Mouse (Mus musculus) right cerebral cortex, adult 2 months (tissue): ENCODE results near the gene Raf1.

ENCODE experiments used
- DNase-seq, 2 experiments: peaks; one replicate each; pipeline ENCODE4 v3.0.0; 2021 to 2022; ENCODE audit warnings: low spot score in 2 of 2

Gene Raf1

GRCm38 (mm10) chr6:115615983-115616382 lies 60.5 kb downstream of the Raf1 start:
- no peak for DNase-seq

DNA sequence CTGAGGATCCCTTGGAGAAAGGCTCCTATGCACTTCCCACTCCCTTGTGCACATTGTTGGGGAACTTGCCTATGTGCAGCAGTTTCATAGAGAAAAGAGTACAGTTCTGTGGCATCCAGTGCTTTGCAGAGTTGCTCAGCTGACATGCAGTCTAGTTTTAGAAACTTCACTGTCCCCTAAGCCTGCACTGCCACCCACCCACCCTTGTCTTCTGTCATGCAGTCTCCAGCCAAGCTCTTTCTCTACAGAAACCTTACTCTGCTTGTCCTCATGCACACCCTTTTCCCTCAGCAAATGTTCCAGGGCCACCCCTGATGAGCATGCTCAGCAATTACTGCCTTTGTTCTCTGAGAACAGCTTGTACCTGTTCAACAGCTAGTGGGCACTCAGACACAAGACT lies 62.6 kb downstream of the Raf1 start:
- DNase-seq = peak in 1 of 2 experiments; percentile 34

DNA sequence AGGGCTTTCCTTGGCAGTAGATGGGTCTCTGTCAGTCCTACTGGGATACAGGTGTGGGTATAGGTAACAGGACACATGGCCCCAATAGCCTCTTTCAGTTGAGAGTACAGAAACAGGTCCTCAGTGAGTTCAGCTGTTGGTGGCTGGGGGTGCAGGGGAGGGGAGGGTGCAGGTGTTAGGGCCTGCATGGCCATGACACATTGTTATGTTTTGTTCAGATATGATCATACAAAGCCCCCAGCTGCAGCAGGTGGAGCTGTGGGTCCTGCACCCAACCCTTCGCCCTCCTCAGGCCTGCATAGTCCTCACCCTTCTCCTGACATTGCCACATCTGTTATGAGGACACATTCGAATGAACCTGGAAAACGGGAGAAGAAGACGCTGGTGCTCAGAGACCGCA lies 66.1 kb downstream of the Raf1 start:
- DNase-seq = no peak

DNA sequence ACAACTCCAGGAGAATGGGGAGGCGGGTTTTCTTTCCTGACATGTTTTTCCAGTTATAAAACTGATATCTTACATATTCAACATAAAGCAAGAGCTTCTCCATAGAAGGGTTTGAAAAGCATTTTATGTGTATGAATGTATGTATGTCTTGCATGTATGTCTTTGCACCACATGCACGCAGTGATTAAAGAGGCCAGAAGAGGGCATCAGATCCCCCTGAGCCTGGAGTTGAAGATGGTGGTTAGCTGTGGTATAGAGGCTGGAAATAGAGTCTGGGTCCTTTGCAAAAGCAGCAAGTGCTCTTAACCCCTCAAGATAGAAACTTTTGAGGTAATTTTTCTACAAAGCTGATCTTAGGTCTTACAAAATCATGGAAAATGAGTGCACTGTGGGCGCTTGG lies 67.3 kb downstream of the Raf1 start:
- DNase-seq = no peak

DNA sequence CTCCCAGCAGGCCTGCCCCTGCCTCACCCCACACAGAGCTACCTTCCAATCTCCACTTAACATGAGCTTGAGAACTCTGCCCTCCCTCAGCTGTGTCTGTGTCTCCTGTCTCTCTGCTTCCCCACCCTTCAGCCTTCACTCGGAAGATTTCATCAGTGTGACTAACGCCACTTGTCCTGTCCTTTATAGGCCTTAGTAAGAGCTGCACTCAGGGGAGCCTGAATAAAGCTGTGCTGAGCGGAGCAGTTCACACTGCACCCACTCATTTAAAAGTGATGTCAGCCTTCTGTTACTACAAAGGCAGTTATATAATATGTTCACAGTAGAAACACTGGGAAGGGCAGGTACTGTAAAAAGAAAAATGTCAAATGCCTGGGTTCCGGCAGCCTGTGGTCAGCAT lies 69.0 kb downstream of the Raf1 start:
- DNase-seq = peak; percentile 52 to 55

- DNase-seq = no peak
Measured at GRCm38 (mm10) chr6:115606461-115606860, 70.0 kb downstream of the Raf1 start.

DNA sequence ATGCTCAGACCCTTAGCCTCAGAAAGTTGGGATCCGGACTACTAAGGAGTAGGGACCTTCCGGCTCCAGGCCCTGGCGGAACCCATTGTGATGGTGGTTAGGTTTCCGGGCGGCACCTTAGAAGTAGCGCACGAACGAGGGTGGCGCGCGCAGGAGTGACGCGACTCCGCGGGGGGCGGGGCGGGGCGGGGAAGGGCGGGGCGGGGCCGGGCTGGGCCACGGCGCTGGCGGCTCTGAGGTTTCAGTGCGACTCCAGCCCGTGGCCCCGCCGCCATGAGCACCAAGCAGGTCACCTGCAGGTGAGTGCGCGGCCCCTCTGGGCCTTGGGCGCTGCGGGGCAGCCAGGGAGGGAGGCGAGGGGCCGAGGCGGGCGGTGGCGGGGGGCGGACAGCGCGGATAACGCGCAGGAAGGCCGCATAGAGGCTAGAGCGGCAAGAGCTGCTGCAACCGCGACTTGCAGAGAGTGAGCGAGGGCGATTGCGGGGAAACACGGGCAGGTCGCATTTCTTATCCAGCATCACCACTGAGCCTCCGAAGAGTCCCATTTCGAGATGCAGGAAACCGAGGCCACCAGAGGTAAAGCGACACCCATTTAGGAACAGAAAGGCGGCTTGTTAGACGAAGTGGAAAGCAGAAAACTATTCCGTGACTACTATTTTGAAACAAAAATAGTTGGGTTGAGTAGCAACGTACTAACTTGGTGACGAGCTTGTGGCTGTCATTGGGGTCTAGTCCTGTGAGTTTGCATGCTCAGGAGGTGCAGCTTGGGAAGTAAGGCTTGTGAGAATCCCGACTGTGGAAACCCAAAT lies 74.5 kb downstream of the Raf1 start, which contains the start of gene Mkrn2:
Mkrn2 (plus strand) TSS at position 188 of the 809 bp plus-strand sequence.
- DNase-seq = peak; percentile 70 to 84

GRCm38 (mm10) chr6:115601322-115601714 lies 75.1 kb downstream of the Raf1 start:
- no peak for DNase-seq

- no peak for DNase-seq
Measured at GRCm38 (mm10) chr6:115595667-115596066, 80.8 kb downstream of the Raf1 start.

DNA sequence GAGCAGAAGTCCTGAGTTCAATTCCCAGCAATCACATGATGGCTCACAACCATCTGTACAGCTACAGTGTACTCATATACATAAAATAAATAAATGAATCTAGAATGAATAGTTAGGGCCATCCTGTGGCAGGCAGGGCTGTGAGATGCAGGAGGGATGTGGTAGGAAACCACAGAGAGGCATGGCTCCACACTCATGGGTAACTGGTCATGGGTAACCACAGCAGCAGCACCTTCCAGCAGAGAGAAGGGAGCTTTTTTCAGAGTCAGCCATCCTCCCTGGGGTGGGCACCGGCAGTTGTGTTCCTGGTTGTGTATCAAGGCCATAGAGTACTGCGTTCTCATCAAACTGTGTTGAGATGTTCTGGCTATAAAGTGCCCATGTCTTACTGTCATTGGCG lies 82.0 kb downstream of the Raf1 start:
- DNase-seq = no peak

- no peak for DNase-seq
Measured at GRCm38 (mm10) chr6:115593252-115593651, 83.2 kb downstream of the Raf1 start.

GRCm38 (mm10) chr6:115592458-115592857 lies 84.0 kb downstream of the Raf1 start, which contains the start of gene Mkrn2os:
Gene Mkrn2os (minus strand): TSS chr6:115592576.
- DNase-seq = no peak

- no peak for DNase-seq
Measured at GRCm38 (mm10) chr6:115591692-115592359, 84.6 kb downstream of the Raf1 start.

DNA sequence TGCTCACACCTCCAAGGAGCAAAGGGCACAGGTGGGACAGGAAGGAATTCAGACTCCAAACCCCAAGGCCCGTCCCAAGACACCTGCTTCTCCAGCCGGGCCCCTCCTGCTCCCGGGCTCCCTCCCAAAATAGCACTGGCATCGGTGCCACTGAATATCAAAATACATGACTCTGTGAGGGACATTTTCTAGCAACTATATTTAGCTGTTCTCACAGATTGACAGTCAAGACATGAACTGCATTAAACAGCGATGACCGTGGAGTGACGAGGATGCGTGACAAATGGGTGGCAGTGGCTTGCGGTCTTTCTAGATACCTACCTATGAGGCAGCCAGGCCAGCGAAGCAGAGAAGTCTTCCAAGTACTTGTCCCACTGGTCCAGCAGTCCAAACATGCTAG lies 90.1 kb downstream of the Raf1 start:
- no peak for DNase-seq

DNA sequence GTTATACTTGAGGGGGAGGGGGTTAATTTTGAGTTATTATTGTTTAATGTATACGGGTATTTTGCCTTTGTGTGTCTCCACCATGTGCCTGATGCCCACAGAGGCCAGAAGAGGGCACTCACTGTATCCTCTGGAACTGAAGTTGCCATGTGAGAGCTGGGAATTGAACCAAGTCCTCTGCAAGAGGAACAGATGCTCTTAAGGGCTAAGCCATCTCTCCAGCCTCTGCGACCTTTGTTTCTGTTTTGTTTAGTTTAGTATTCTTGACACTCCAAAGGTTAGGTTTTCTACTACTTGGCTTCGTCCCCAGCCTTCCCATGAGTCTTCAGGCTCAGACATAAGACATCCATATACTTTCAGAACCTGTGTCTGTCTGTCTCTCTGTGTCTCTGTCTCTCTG lies 92.3 kb downstream of the Raf1 start:
- no peak for DNase-seq

- no peak for DNase-seq
Measured at GRCm38 (mm10) chr6:115583430-115584125, 92.9 kb downstream of the Raf1 start.

DNA sequence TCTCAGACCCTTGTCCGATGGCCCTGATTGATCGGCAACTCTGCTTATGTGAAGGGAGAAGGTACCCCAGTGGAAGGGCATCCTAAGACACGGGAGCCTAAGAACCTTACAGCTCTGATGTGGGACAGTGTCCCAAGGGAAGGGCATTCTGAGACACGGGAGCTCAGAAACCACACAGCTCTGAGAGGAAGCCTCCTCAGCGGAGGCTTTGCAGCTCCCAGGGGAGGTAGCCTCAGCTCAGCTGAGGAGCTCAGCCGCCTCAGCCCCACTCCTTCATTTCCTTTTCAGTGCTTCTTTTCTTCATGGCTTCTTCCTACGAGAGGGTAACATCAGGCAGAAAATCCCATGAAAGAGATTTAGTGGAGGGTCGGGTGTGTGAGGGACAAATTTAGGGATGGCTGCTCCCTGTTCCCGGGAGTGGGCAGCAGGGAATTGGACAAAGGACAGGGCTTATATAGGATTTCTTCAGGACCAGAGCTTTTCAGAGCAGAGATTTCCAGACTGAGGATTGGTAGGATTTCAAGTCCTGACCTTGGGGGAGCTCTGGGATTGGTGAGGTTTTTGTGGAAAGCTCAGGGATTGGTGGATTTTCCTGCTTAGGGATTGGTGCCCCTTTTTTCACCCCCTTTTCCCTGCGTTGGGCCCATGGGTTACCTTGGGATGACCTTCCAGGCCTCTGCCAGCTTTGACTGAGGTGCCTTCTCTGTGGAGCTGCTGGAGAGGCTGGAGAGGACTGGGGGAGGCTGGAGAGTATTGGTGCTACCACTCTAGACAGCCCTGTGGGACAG lies 93.9 kb downstream of the Raf1 start:
- DNase-seq = no peak

GRCm38 (mm10) chr6:115580810-115581209 lies 95.6 kb downstream of the Raf1 start:
- DNase-seq = no peak

DNA sequence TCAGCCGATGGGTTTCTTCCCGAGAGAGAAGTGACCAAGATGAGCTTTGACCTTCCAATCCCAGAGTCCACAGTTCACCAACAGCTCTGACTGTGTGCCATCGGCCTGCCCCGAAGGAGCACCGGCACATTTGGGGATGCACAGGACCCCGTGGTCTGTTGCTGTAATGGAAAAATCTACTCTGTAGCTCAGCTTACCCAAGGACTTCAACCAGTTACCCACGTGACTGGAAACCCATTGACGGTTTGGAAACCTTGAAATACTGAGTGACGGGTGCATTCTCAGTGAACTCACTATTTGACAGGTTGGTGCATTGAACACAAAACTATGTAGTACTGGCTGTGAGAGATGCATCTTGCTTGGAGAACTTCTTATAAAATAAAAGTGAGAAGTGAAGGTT lies 98.5 kb downstream of the Raf1 start:
- no peak for DNase-seq

DNA sequence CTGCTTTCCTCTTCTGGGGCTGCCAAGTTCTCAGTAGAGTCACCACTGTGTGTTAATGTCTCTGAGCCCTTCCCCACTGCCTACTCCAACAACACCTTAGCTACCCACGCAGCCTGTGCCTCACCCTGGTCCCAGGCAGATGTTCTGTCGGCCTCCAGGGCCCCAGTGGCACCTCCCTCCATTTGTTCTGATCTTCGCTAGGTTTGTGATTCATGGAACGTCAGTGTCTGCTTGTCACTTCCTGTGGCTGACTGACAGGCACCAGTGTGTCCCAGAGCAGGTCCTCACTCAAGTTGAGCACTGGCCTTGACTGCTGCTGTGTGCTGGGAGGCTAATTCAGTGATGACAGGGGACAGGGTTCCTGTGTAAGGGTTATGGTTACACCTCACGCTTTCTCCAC lies 99.0 kb downstream of the Raf1 start:
- no peak for DNase-seq

DNA sequence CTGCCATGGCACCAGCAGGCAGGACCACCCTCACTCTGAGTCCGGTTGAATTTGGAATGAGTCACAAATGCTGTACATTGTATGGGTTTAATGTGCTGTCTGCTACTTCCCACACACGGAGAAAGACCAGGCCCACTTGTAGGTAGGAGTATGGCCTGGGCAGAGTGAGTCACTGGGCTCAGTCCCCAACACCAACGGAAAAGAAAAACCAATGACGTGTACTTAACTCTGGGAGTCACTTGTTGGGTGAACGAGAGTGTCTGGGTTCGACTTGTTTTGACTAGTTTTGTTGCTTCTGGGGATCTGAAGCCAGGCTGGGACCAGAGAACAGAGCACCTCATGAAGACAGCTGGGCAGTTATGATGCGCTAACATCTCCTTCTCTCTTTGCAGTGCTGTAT lies 102.3 kb downstream of the Raf1 start:
- DNase-seq = no peak
